Comparison of ENCODE assay signal across 29 mouse cellular contexts in genomic region chr4:21832844-21833243, GRCm38 (mm10). TPM values are rescaled to one million over a fixed set of nuclear protein-coding genes. Genes with fewer than 3 reads are reported as not detected.
DNase-seq lines count a peak whose midpoint lies in the region; ATAC-seq and TF ChIP-seq lines count a peak whose summit lies in the region.
"Had no signal": no experiment of that assay in that cellular context is flagged by ENCODE, and none has a peak within 500 bp of the region (broad histone marks: within the 10 kb centered on the region; RNA-seq: fewer than 3 reads in every experiment).

No protein-coding gene starts in this region.

- no peak overlapping the region for H3K9ac ChIP-seq in ES-E14 (ENCODE audit: insufficient read depth, low read depth, low read length, poor library complexity, severe bottlenecking)
- no peak overlapping the region for H3K9ac ChIP-seq in hindbrain, postnatal 0 days (replicated peaks; ENCODE audit: low read length)
- H3K9ac ChIP-seq: embryonic facial prominence, embryonic 13.5 days; forebrain, embryonic 12.5 days; forebrain, postnatal 0 days; heart, embryonic 15.5 days; limb, embryonic 12.5 days; liver, embryonic 15.5 days; lung, embryonic 15.5 days; midbrain, embryonic 12.5 days had no signal

- 95% methylated on average over 8 of the region's 8 CpGs for WGBS in bone marrow, adult 2 months
- WGBS in hindbrain, postnatal 0 days = 97% methylated on average over 8 of the region's 8 CpGs

- in situ Hi-C loops in ES-E14 (cut with MboI; ENCODE audit: low sequenced_read_pairs in 2 of 2, unreplicated experiment in 2 of 2) = no loop called here

- no peaks in the 10 kb centered on the region for H3K27me3 ChIP-seq in hindbrain, postnatal 0 days (ENCODE audit: insufficient read depth, low read length)
- H3K27me3 ChIP-seq: embryonic facial prominence, embryonic 13.5 days; forebrain, embryonic 12.5 days; heart, embryonic 15.5 days; limb, embryonic 12.5 days; liver, embryonic 15.5 days; lung, embryonic 15.5 days; midbrain, embryonic 12.5 days; Patski had no signal

- H3K4me1 ChIP-seq in ES-E14 (ENCODE audit: control insufficient read depth in 2 of 2, insufficient read depth in 2 of 2, low read length in 2 of 2, poor library complexity in 1 of 2) = no peaks in the 10 kb centered on the region
- no peaks in the 10 kb centered on the region; the same call in 1 of the 2 replicates for H3K4me1 ChIP-seq in bone marrow, adult 2 months (ENCODE audit: control insufficient read depth, insufficient read depth, low read length)
- no peaks in the 10 kb centered on the region for H3K4me1 ChIP-seq in hindbrain, postnatal 0 days (ENCODE audit: insufficient read depth, low read length)
- H3K4me1 ChIP-seq: embryonic facial prominence, embryonic 13.5 days; forebrain, embryonic 12.5 days; heart, embryonic 10.5 days; heart, embryonic 15.5 days; limb, embryonic 12.5 days; liver, embryonic 15.5 days; lung, embryonic 15.5 days; midbrain, embryonic 12.5 days had no signal

- TF ChIP-seq CTCF in layer of hippocampus, adult 2 months (conservative IDR thresholded peaks at IDR 0.05) = 0 out of 2 replicates have a peak, but pooled peaks have one; percentile 10
- TF ChIP-seq CTCF in bone marrow, adult 2 months (IDR thresholded peaks at IDR 0.05; ENCODE audit: control insufficient read depth, insufficient read depth, low read length) = peak; percentile 23; the same call in 1 of the 2 replicates
- no peak for TF ChIP-seq CTCF in hindbrain, postnatal 0 days (IDR thresholded peaks at IDR 0.05; ENCODE audit: low read depth)

- no peak overlapping the region for H3K4me3 ChIP-seq in layer of hippocampus, adult 2 months
- no peak overlapping the region for H3K4me3 ChIP-seq in ES-E14 (ENCODE audit: insufficient read depth in 1 of 2, low read depth in 1 of 2, low read length in 2 of 2, poor library complexity in 1 of 2, severe bottlenecking in 1 of 2)
- H3K4me3 ChIP-seq in bone marrow, adult 2 months (replicated peaks; ENCODE audit: control insufficient read depth, low read depth, low read length) = no peak overlapping the region
- no peak overlapping the region for H3K4me3 ChIP-seq in hindbrain, postnatal 0 days (ENCODE audit: low read length)
- H3K4me3 ChIP-seq: embryonic facial prominence, embryonic 13.5 days; erythroblast, embryonic 14.5 days; forebrain, embryonic 12.5 days; heart, embryonic 10.5 days; heart, embryonic 15.5 days; left cerebral cortex, adult 2 months; limb, embryonic 12.5 days; liver, embryonic 15.5 days; lung, embryonic 15.5 days; midbrain, embryonic 12.5 days had no signal

- H3K9me3 ChIP-seq in ES-E14 (ENCODE audit: control insufficient read depth, insufficient read depth, low read depth, low read length) = no peaks in the 10 kb centered on the region
- no peaks in the 10 kb centered on the region for H3K9me3 ChIP-seq in hindbrain, postnatal 0 days (ENCODE audit: low read length)
- H3K9me3 ChIP-seq: embryonic facial prominence, embryonic 13.5 days; forebrain, embryonic 12.5 days; G1E; heart, embryonic 10.5 days; heart, embryonic 15.5 days; limb, embryonic 12.5 days; liver, embryonic 15.5 days; lung, embryonic 15.5 days; midbrain, embryonic 12.5 days had no signal

- H3K4me2 ChIP-seq in hindbrain, postnatal 0 days (ENCODE audit: low read depth, low read length) = no peak overlapping the region
- H3K4me2 ChIP-seq: embryonic facial prominence, embryonic 13.5 days; forebrain, embryonic 12.5 days; heart, embryonic 15.5 days; limb, embryonic 12.5 days; liver, embryonic 15.5 days; lung, embryonic 15.5 days; midbrain, embryonic 12.5 days had no signal

- no peak for DNase-seq in layer of hippocampus, adult 2 months (ENCODE audit: low spot score in 2 of 2)
- DNase-seq in layer of hippocampus, adult 9-11 months = no peak
- DNase-seq in A20 (ENCODE audit: low read depth, low spot score) = peak; percentile 24
- DNase-seq in ES-E14 (ENCODE audit: low read depth, low spot score) = peak; percentile 49
- no peak for DNase-seq in heart, adult 18-20 months
- no peak for DNase-seq in right cerebral cortex, postnatal 36 days (ENCODE audit: low spot score in 2 of 2)
- DNase-seq in hindbrain, postnatal 0 days (ENCODE audit: low spot score) = no peak
- DNase-seq: adrenal gland, adult 8-10 months; cerebellum, adult 11 months; cerebellum, adult 9-10 months; forebrain, postnatal 0 days; gastrocnemius, postnatal 14 days; kidney, postnatal 14 days; thymus, postnatal 25 days had no signal

- no peak for TF ChIP-seq POLR2A in bone marrow, adult 2 months (IDR thresholded peaks at IDR 0.05; ENCODE audit: borderline replicate concordance, control insufficient read depth, low read depth, low read length)

- ATAC-seq in hindbrain, postnatal 0 days = no peak
- ATAC-seq: activated CD4-positive, CD25-positive, alpha-beta regulatory T cell, adult 4 months; forebrain, postnatal 0 days; intestine, embryonic 16.5 days; Patski had no signal

- no peak overlapping the region for H3K27ac ChIP-seq in layer of hippocampus, adult 2 months
- H3K27ac ChIP-seq in ES-E14 (ENCODE audit: insufficient read depth, low read depth, low read length, poor library complexity, severe bottlenecking) = no peak overlapping the region
- H3K27ac ChIP-seq in bone marrow, adult 2 months (ENCODE audit: control insufficient read depth, insufficient read depth, low read depth, low read length, poor library complexity) = no peak overlapping the region
- no peak overlapping the region for H3K27ac ChIP-seq in hindbrain, postnatal 0 days
- H3K27ac ChIP-seq: embryonic facial prominence, embryonic 13.5 days; forebrain, embryonic 12.5 days; heart, embryonic 10.5 days; heart, embryonic 15.5 days; left cerebral cortex, adult 2 months; limb, embryonic 12.5 days; liver, embryonic 15.5 days; lung, embryonic 15.5 days; midbrain, embryonic 12.5 days had no signal

- H3K36me3 ChIP-seq in ES-E14 (ENCODE audit: control insufficient read depth, insufficient read depth, low read length, poor library complexity, severe bottlenecking) = no peaks in the 10 kb centered on the region
- peaks cover 7% of the 10 kb centered on the region; the same call in 1 of the 2 replicates for H3K36me3 ChIP-seq in hindbrain, postnatal 0 days (ENCODE audit: insufficient read depth, low read length)

TF ChIP-seq in ES-E14, 5 proteins besides CTCF, POLR2A, EP300 and RAD21:
- TF ChIP-seq HCFC1 (IDR thresholded peaks at IDR 0.05; ENCODE audit: borderline replicate concordance, insufficient read depth, low read length) (no peak), ZNF384 (IDR thresholded peaks at IDR 0.05; ENCODE audit: low read depth, low read length) (no peak), MAFK (IDR thresholded peaks at IDR 0.05; ENCODE audit: insufficient read depth, low read depth, low read length) (no peak), ZC3H11A (IDR thresholded peaks at IDR 0.05; ENCODE audit: borderline replicate concordance, low read depth, low read length) (no peak), CHD2 (IDR thresholded peaks at IDR 0.05; ENCODE audit: low read depth, low read length) (no peak)

RNA-seq across cellular contexts. Expression of gene Pnisr, which starts 14.5 kb away (rescaled TPM):
- 100 to 1,000 TPM; 222 to 250 TPM for total RNA-seq in layer of hippocampus, adult 2 months (2021)
- total RNA-seq in ES-E14 (2012; rRNA removed) = 76.7 and 107 TPM in 2 replicates
- 83.9 and 167 TPM in 2 replicates for polyA plus RNA-seq in bone marrow, adult 2 months (2011; ENCODE audit: insufficient read depth, insufficient read length, low replicate concordance, missing spikeins)
- 10 to 100 TPM; 16.6 to 25.0 TPM for total RNA-seq in heart, adult 18-20 months (2021)
- total RNA-seq in hindbrain, postnatal 0 days (2014; rRNA removed) = 57.6 and 83.1 TPM in 2 replicates
- polyA plus RNA-seq in hindbrain, postnatal 0 days (2015; fragmentation: Nextera tagmentation; extraction: Ambion mirVana) = 145 and 160 TPM in 2 replicates

RNA-seq across cellular contexts. Expression of gene Coq3, which starts 46.6 kb away (rescaled TPM):
- 10 to 100 TPM; 12.1 to 13.3 TPM for total RNA-seq in layer of hippocampus, adult 2 months (2021)
- 6.3 and 9.1 TPM in 2 replicates for total RNA-seq in ES-E14 (2012; rRNA removed)
- polyA plus RNA-seq in bone marrow, adult 2 months (2011; ENCODE audit: insufficient read depth, insufficient read length, low replicate concordance, missing spikeins) = 2.7 and 4.5 TPM in 2 replicates
- 10 to 100 TPM; 38.7 to 39.9 TPM for total RNA-seq in heart, adult 18-20 months (2021)
- total RNA-seq in hindbrain, postnatal 0 days (2014; rRNA removed) = 8.7 and 10.4 TPM in 2 replicates
- 18.1 and 19.3 TPM in 2 replicates for polyA plus RNA-seq in hindbrain, postnatal 0 days (2015; fragmentation: Nextera tagmentation; extraction: Ambion mirVana)

Comparison
In these comparisons a context has a peak if more than half of its experiments do, and no peak if none do; other contexts are left out.
1. DNase-seq: peak in A20 (single experiment) and ES-E14 (single experiment); none in layer of hippocampus, adult 2 months (0 of 2), layer of hippocampus, adult 9-11 months (single experiment), heart, adult 18-20 months (0 of 2), right cerebral cortex, postnatal 36 days (0 of 2) and hindbrain, postnatal 0 days (single experiment).